Mouse (Mus musculus) bone marrow macrophage, adult 2 months (primary cell): ENCODE results near the gene Sh3rf1. TPM values are rescaled to one million over a fixed set of nuclear protein-coding genes. Genes with fewer than 3 reads are reported as not detected.

Experiments used
- H3K27ac ChIP-seq: 2 replicates; pipeline ENCODE4 v1.5.1; 2012; ENCODE audit warnings: low read depth, low read length; ENCODE audit not compliant: insufficient read depth
- H3K4me1 ChIP-seq: 2 replicates; pipeline ENCODE4 v1.6.1; 2012; ENCODE audit warnings: low read length; ENCODE audit not compliant: control insufficient read depth, insufficient read depth
- H3K4me3 ChIP-seq: 2 replicates; pipeline ENCODE4 v1.5.1; 2012; ENCODE audit warnings: mild to moderate bottlenecking, low read length, moderate library complexity; ENCODE audit not compliant: insufficient read depth
- CTCF ChIP-seq: IDR thresholded peaks from 2 replicates; pipeline ENCODE4 v1.5.1; 2012; ENCODE audit warnings: low read depth, mild to moderate bottlenecking, low read length, moderate library complexity
- POLR2A ChIP-seq: IDR thresholded peaks from 2 replicates; pipeline ENCODE4 v1.6.1; 2012; ENCODE audit warnings: mild to moderate bottlenecking, low read depth, low read length, borderline replicate concordance
- polyA plus RNA-seq: library from polyadenylated mRNA; stranded (reverse); fragments of >200 nt; gene quantifications from 2 replicates; pipeline ENCODE4 v1.2.4, GENCODE M21; 2012; ENCODE audit not compliant: missing spikeins, insufficient read depth, insufficient read length

Gene Sh3rf1
- polyA plus RNA-seq, 1 experiment = 2.2 TPM

- H3K4me1 ChIP-seq = peaks cover 3% of the 10 kb centered on the region; the same call in 1 of the 2 replicates
- no peak overlapping the region for H3K27ac ChIP-seq
- no peak overlapping the region for H3K4me3 ChIP-seq
- TF ChIP-seq CTCF = no peak
Measured at GRCm38 (mm10) chr8:61194306-61194925, 29.3 kb upstream of the Sh3rf1 start.

GRCm38 (mm10) chr8:61200254-61200887 lies 23.3 kb upstream of the Sh3rf1 start:
- H3K4me1 ChIP-seq = no peaks in the 10 kb centered on the region
- H3K27ac ChIP-seq = no peak overlapping the region
- TF ChIP-seq CTCF = no peak
- TF ChIP-seq POLR2A = no peak
- no peak overlapping the region for H3K4me3 ChIP-seq

GRCm38 (mm10) chr8:61203035-61203826 lies 20.4 kb upstream of the Sh3rf1 start:
- H3K4me1 ChIP-seq = no peaks in the 10 kb centered on the region
- no peak overlapping the region for H3K27ac ChIP-seq
- TF ChIP-seq CTCF = no peak
- no peak for TF ChIP-seq POLR2A
- H3K4me3 ChIP-seq = no peak overlapping the region

- Histone ChIP-seq H3K27ac (no peak overlapping the region), H3K4me3 (no peak overlapping the region), H3K4me1 (no peaks in the 10 kb centered on the region)
- TF ChIP-seq POLR2A = no peak
Measured at GRCm38 (mm10) chr8:61206876-61207275, 16.8 kb upstream of the Sh3rf1 start.

GRCm38 (mm10) chr8:61207636-61208035 lies 16.0 kb upstream of the Sh3rf1 start:
- no peak overlapping the region for H3K4me3 ChIP-seq
- H3K27ac ChIP-seq = no peak overlapping the region
- no peaks in the 10 kb centered on the region for H3K4me1 ChIP-seq
- no peak for TF ChIP-seq POLR2A
- no peak for TF ChIP-seq CTCF

- TF ChIP-seq POLR2A = no peak
- no peak for TF ChIP-seq CTCF
- Histone ChIP-seq H3K4me3 (no peak overlapping the region), H3K27ac (no peak overlapping the region), H3K4me1 (peaks cover 2% of the 10 kb centered on the region)
Measured at GRCm38 (mm10) chr8:61208719-61209118, 15.0 kb upstream of the Sh3rf1 start.

GRCm38 (mm10) chr8:61210836-61211235 lies 12.8 kb upstream of the Sh3rf1 start:
- Histone ChIP-seq H3K27ac (no peak overlapping the region), H3K4me3 (no peak overlapping the region), H3K4me1 (peaks cover 2% of the 10 kb centered on the region)
- no peak for TF ChIP-seq POLR2A
- TF ChIP-seq CTCF = no peak

- H3K27ac ChIP-seq = no peak overlapping the region
- no peak for TF ChIP-seq POLR2A
- no peak for TF ChIP-seq CTCF
- peaks cover 2% of the 10 kb centered on the region for H3K4me1 ChIP-seq
- H3K4me3 ChIP-seq = no peak overlapping the region
Measured at GRCm38 (mm10) chr8:61215081-61215819, 8.4 kb upstream of the Sh3rf1 start.

- peaks cover 2% of the 10 kb centered on the region for H3K4me1 ChIP-seq
- no peak for TF ChIP-seq POLR2A
- H3K4me3 ChIP-seq = no peak overlapping the region
- H3K27ac ChIP-seq = no peak overlapping the region
Measured at GRCm38 (mm10) chr8:61217017-61217416, 6.7 kb upstream of the Sh3rf1 start.
